Mouse (Mus musculus) heart, postnatal 0 days (tissue): ENCODE measurements around the gene Serpinc1.

Source experiments
- CTCF ChIP-seq: IDR thresholded peaks from 2 replicates; pipeline ENCODE4 v1.5.1; 2016; ENCODE audit warnings: antibody characterized with exemption, control low read depth, low read depth
- EP300 ChIP-seq: IDR thresholded peaks from 2 replicates; pipeline ENCODE4 v1.6.1; 2016; ENCODE audit warnings: antibody characterized with exemption, low read depth

DNA sequence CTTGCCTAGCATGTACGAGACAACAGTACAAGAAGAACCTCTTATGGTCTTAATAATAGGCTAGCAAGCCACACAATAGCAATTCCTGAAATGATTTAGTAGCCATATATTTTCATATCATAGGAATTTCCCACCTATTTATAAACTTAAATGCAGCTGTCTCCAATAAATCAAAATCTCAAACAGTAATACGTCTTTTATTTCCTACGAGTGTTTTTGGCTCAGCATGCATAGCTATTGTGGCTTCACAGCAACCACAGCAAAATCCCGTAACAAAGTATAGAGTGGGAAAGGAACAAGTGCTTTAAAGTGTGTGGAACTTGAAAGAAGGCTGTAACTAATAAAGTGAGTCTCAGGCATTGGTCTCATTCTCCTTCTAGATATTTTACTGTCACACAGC lies 32.1 kb downstream of the Serpinc1 start:
- no peak for TF ChIP-seq CTCF
- TF ChIP-seq EP300: no peak
